Mouse (Mus musculus): ENCODE measurements around the gene Dusp7. TPM values are rescaled to one million over a fixed set of nuclear protein-coding genes. Genes with fewer than 3 reads are reported as not detected.

Dusp7 gene
- polyA plus RNA-seq, 1 experiment from 2014 or later, result 4.6 TPM

- WGBS, result 73% methylated on average over 10 of the region's 10 CpGs
Measured at GRCm38 (mm10) chr9:106356323-106356844, 12.0 kb upstream of the Dusp7 start.

GRCm38 (mm10) chr9:106357167-106357566 lies 11.3 kb upstream of the Dusp7 start:
- Histone ChIP-seq H3K4me3 (ENCODE audit: low read depth, low read length) (no peak overlapping the region), H3K36me3 (ENCODE audit: control insufficient read depth, insufficient read depth) (no peaks in the 10 kb centered on the region), H3K4me2 (replicated peaks; ENCODE audit: low read depth) (no peak overlapping the region), H3K27me3 (replicated peaks; ENCODE audit: control insufficient read depth, insufficient read depth, low read length) (no peaks in the 10 kb centered on the region), H3K4me1 (replicated peaks; ENCODE audit: control insufficient read depth, insufficient read depth, low read length) (0 out of 2 replicates have a peak, but pooled peaks cover 4% of the 10 kb centered on the region), H3K9ac (ENCODE audit: low read depth, low read length) (no peak overlapping the region), H3K27ac (ENCODE audit: low read depth, low read length) (no peak overlapping the region), H3K9me3 (ENCODE audit: control insufficient read depth) (no peaks in the 10 kb centered on the region)
- no peak for TF ChIP-seq CTCF (IDR thresholded peaks at IDR 0.05; ENCODE audit: low read depth)
- 78% methylated on average over 3 of the region's 3 CpGs for WGBS
- no peak for ATAC-seq

More at GRCm38 (mm10) chr9:106356323-106356844, 12.0 kb upstream of the Dusp7 start:
- Histone ChIP-seq H3K4me3 (ENCODE audit: low read depth, low read length) (no peak overlapping the region), H3K9me3 (ENCODE audit: control insufficient read depth) (no peaks in the 10 kb centered on the region), H3K9ac (ENCODE audit: low read depth, low read length) (no peak overlapping the region), H3K27me3 (replicated peaks; ENCODE audit: control insufficient read depth, insufficient read depth, low read length) (no peaks in the 10 kb centered on the region), H3K36me3 (ENCODE audit: control insufficient read depth, insufficient read depth) (no peaks in the 10 kb centered on the region), H3K4me2 (replicated peaks; ENCODE audit: low read depth) (no peak overlapping the region), H3K27ac (ENCODE audit: low read depth, low read length) (no peak overlapping the region), H3K4me1 (replicated peaks; ENCODE audit: control insufficient read depth, insufficient read depth, low read length) (0 out of 2 replicates have a peak, but pooled peaks cover 4% of the 10 kb centered on the region)
- no peak for ATAC-seq
- TF ChIP-seq CTCF (IDR thresholded peaks at IDR 0.05; ENCODE audit: low read depth), result no peak

GRCm38 (mm10) chr9:106359297-106359696 lies 9.1 kb upstream of the Dusp7 start:
- no peak overlapping the region for H3K9ac ChIP-seq (ENCODE audit: low read depth, low read length)
- no peaks in the 10 kb centered on the region for H3K27me3 ChIP-seq (replicated peaks; ENCODE audit: control insufficient read depth, insufficient read depth, low read length)
- no peaks in the 10 kb centered on the region for H3K9me3 ChIP-seq (ENCODE audit: control insufficient read depth)
- TF ChIP-seq CTCF (IDR thresholded peaks at IDR 0.05; ENCODE audit: low read depth), result no peak
- ATAC-seq, result no peak
- no peaks in the 10 kb centered on the region for H3K36me3 ChIP-seq (ENCODE audit: control insufficient read depth, insufficient read depth)
- no peak overlapping the region for H3K4me3 ChIP-seq (ENCODE audit: low read depth, low read length)
- no peak overlapping the region for H3K27ac ChIP-seq (ENCODE audit: low read depth, low read length)
- WGBS, result 73% methylated on average over 6 of the region's 6 CpGs
- H3K4me2 ChIP-seq (replicated peaks; ENCODE audit: low read depth), result no peak overlapping the region
- H3K4me1 ChIP-seq (replicated peaks; ENCODE audit: control insufficient read depth, insufficient read depth, low read length), result 0 out of 2 replicates have a peak, but pooled peaks cover 4% of the 10 kb centered on the region

GRCm38 (mm10) chr9:106361140-106361539 lies 7.3 kb upstream of the Dusp7 start:
- no peaks in the 10 kb centered on the region for H3K9me3 ChIP-seq (ENCODE audit: control insufficient read depth)
- H3K9ac ChIP-seq (ENCODE audit: low read depth, low read length), result no peak overlapping the region
- H3K27ac ChIP-seq (ENCODE audit: low read depth, low read length), result no peak overlapping the region
- H3K4me1 ChIP-seq (replicated peaks; ENCODE audit: control insufficient read depth, insufficient read depth, low read length), result 0 out of 2 replicates have a peak, but pooled peaks cover 2% of the 10 kb centered on the region
- no peaks in the 10 kb centered on the region for H3K27me3 ChIP-seq (replicated peaks; ENCODE audit: control insufficient read depth, insufficient read depth, low read length)
- WGBS, result 60% methylated on average over 6 of the region's 6 CpGs
- ATAC-seq, result peak; percentile 53
- TF ChIP-seq CTCF (IDR thresholded peaks at IDR 0.05; ENCODE audit: low read depth), result no peak
- H3K4me3 ChIP-seq (ENCODE audit: low read depth, low read length), result no peak overlapping the region
- H3K36me3 ChIP-seq (ENCODE audit: control insufficient read depth, insufficient read depth), result no peaks in the 10 kb centered on the region
- no peak overlapping the region for H3K4me2 ChIP-seq (replicated peaks; ENCODE audit: low read depth)

- H3K9ac ChIP-seq (ENCODE audit: low read depth, low read length), result no peak overlapping the region
- no peaks in the 10 kb centered on the region for H3K27me3 ChIP-seq (replicated peaks; ENCODE audit: control insufficient read depth, insufficient read depth, low read length)
- WGBS, result 70% methylated on average over 7 of the region's 7 CpGs
- no peaks in the 10 kb centered on the region for H3K9me3 ChIP-seq (ENCODE audit: control insufficient read depth)
- H3K36me3 ChIP-seq (ENCODE audit: control insufficient read depth, insufficient read depth), result no peaks in the 10 kb centered on the region
- H3K27ac ChIP-seq (ENCODE audit: low read depth, low read length), result no peak overlapping the region
- TF ChIP-seq CTCF (IDR thresholded peaks at IDR 0.05; ENCODE audit: low read depth), result no peak
- H3K4me2 ChIP-seq (replicated peaks; ENCODE audit: low read depth), result no peak overlapping the region
- no peak for ATAC-seq
- H3K4me1 ChIP-seq (replicated peaks; ENCODE audit: control insufficient read depth, insufficient read depth, low read length), result 0 out of 2 replicates have a peak, but pooled peaks cover 6% of the 10 kb centered on the region
- no peak overlapping the region for H3K4me3 ChIP-seq (ENCODE audit: low read depth, low read length)
Measured at GRCm38 (mm10) chr9:106365333-106365732, 3.1 kb upstream of the Dusp7 start.

GRCm38 (mm10) chr9:106366188-106366587 lies 2.2 kb upstream of the Dusp7 start:
- WGBS, result 78% methylated on average over 1 of the region's 1 CpGs
- 0 out of 2 replicates have a peak, but pooled peaks cover 6% of the 10 kb centered on the region for H3K36me3 ChIP-seq (ENCODE audit: control insufficient read depth, insufficient read depth)
- no peak overlapping the region for H3K9ac ChIP-seq (ENCODE audit: low read depth, low read length)
- H3K4me3 ChIP-seq (ENCODE audit: low read depth, low read length), result no peak overlapping the region
- H3K4me1 ChIP-seq (replicated peaks; ENCODE audit: control insufficient read depth, insufficient read depth, low read length), result 0 out of 2 replicates have a peak, but pooled peaks cover 6% of the 10 kb centered on the region
- no peak for ATAC-seq
- TF ChIP-seq CTCF (IDR thresholded peaks at IDR 0.05; ENCODE audit: low read depth), result no peak
- no peak overlapping the region for H3K4me2 ChIP-seq (replicated peaks; ENCODE audit: low read depth)
- no peaks in the 10 kb centered on the region for H3K9me3 ChIP-seq (ENCODE audit: control insufficient read depth)
- H3K27me3 ChIP-seq (replicated peaks; ENCODE audit: control insufficient read depth, insufficient read depth, low read length), result no peaks in the 10 kb centered on the region
- no peak overlapping the region for H3K27ac ChIP-seq (ENCODE audit: low read depth, low read length)
